Mouse (Mus musculus) heart, embryonic 14.5 days (tissue): ENCODE results near the gene Camta1. TPM values are rescaled to one million over a fixed set of nuclear protein-coding genes. Genes with fewer than 3 reads are reported as not detected.

Experiments
- ATAC-seq: fragments of 200-750 bp; cut with Nextera tagmentation; 2 replicates; pipeline ENCODE4 v1.8.0; 2017; ENCODE audit warnings: low read depth, moderate TSS enrichment; ENCODE audit not compliant: insufficient number of reproducible peaks, insufficient read depth, low FRiP score
- H3K27ac ChIP-seq, 2 experiments: fragments of 200-500 bp in 1 of 2; fragments of 300-500 bp in 1 of 2; sonication (generic) in 1 of 2; replicated peaks in 1 of 2; 2 replicates each; pipeline ENCODE4 v1.5.1; 2012 to 2014; ENCODE audit warnings: low read depth in 2 of 2, low read length in 2 of 2, control low read depth in 1 of 2, mild to moderate bottlenecking in 1 of 2, mixed read lengths in 1 of 2; ENCODE audit not compliant: control insufficient read depth in 1 of 2, insufficient read depth in 1 of 2
- H3K27me3 ChIP-seq: fragments of 300-500 bp; sonication (generic); 2 replicates; pipeline ENCODE4 v1.6.1; 2014; ENCODE audit warnings: mild to moderate bottlenecking, low read length, control low read depth; ENCODE audit not compliant: control insufficient read depth, insufficient read depth
- H3K36me3 ChIP-seq: fragments of 300-500 bp; sonication (generic); 2 replicates; pipeline ENCODE4 v1.6.1; 2014; ENCODE audit warnings: mild to moderate bottlenecking, control low read depth, low read length, mixed read lengths; ENCODE audit not compliant: control insufficient read depth, insufficient read depth
- H3K4me1 ChIP-seq, 2 experiments: fragments of 200-500 bp in 1 of 2; fragments of 300-500 bp in 1 of 2; sonication (generic) in 1 of 2; 2 replicates each; pipeline ENCODE4 v1.6.1; 2012 to 2014; ENCODE audit warnings: low read length in 2 of 2, control low read depth in 1 of 2, mixed read lengths in 1 of 2; ENCODE audit not compliant: control insufficient read depth in 2 of 2, insufficient read depth in 2 of 2
- H3K4me2 ChIP-seq: fragments of 300-500 bp; sonication (generic); 2 replicates; pipeline ENCODE4 v1.6.1; 2014; ENCODE audit warnings: mild to moderate bottlenecking, low read length
- H3K4me3 ChIP-seq, 2 experiments: fragments of 200-500 bp in 1 of 2; fragments of 300-500 bp in 1 of 2; sonication (generic) in 1 of 2; 2 replicates each; pipeline ENCODE4 v1.5.1; 2012 to 2014; ENCODE audit warnings: low read length in 2 of 2, mild to moderate bottlenecking in 2 of 2, control low read depth in 1 of 2, low read depth in 1 of 2, moderate library complexity in 1 of 2; ENCODE audit not compliant: control insufficient read depth in 1 of 2, insufficient read depth in 1 of 2
- H3K9ac ChIP-seq: fragments of 300-500 bp; sonication (generic); 2 replicates; pipeline ENCODE4 v1.6.1; 2014; ENCODE audit warnings: mild to moderate bottlenecking, low read length
- H3K9me3 ChIP-seq: fragments of 300-500 bp; sonication (generic); 2 replicates; pipeline ENCODE4 v1.6.1; 2016; ENCODE audit warnings: low read length, control low read depth; ENCODE audit not compliant: control insufficient read depth
- WGBS: fragments of 180-500 bp; shearing (Covaris S2); extraction: QIAGEN DNeasy Blood & Tissue Kit; methylation state at CpG from one replicate; pipeline ENCODE4 v1.1.7; 2014; 5-methylcytosine and 5-hydroxymethylcytosine counted together
- polyA plus RNA-seq: library from polyadenylated mRNA; unstranded; fragments of >200 nt; fragmentation: Nextera tagmentation; extraction: Ambion mirVana; gene quantifications from 2 replicates; pipeline ENCODE4 v1.2.1, GENCODE M21; 2014

Camta1 gene
- polyA plus RNA-seq, 1 experiment from 2014 or later = 150 TPM

- peaks cover 0 to 7% of the 10 kb centered on the region in 2 experiments; a peak in 1 of 4 replicates for H3K4me1 ChIP-seq
- H3K27ac ChIP-seq = no peak overlapping the region
- 55% methylated on average over 13 of the region's 14 CpGs for WGBS
- no peaks in the 10 kb centered on the region for H3K9me3 ChIP-seq
- H3K4me3 ChIP-seq = no peak overlapping the region
- no peaks in the 10 kb centered on the region; the same call in 1 of the 2 replicates for H3K27me3 ChIP-seq
- H3K9ac ChIP-seq = no peak overlapping the region
- ATAC-seq = no peak
- no peak overlapping the region for H3K4me2 ChIP-seq
- no peaks in the 10 kb centered on the region for H3K36me3 ChIP-seq
Observed at GRCm38 (mm10) chr4:150926924-150927705, 934.6 kb downstream of the Camta1 start.

GRCm38 (mm10) chr4:150925923-150926322, 935.8 kb downstream of the Camta1 start:
- Histone ChIP-seq H3K9ac (no peak overlapping the region), H3K36me3 (no peaks in the 10 kb centered on the region), H3K4me3 (no peak overlapping the region), H3K27me3 (no peaks in the 10 kb centered on the region; the same call in 1 of the 2 replicates), H3K27ac (no peak overlapping the region), H3K4me2 (no peak overlapping the region), H3K4me1 (peaks cover 0 to 7% of the 10 kb centered on the region in 2 experiments; a peak in 1 of 4 replicates), H3K9me3 (no peaks in the 10 kb centered on the region)
- ATAC-seq = no peak
- WGBS = 57% methylated on average over 5 of the region's 5 CpGs

GRCm38 (mm10) chr4:150924936-150925335, 936.7 kb downstream of the Camta1 start:
- H3K27ac ChIP-seq = no peak overlapping the region

GRCm38 (mm10) chr4:150924308-150924707, 937.4 kb downstream of the Camta1 start:
- Histone ChIP-seq H3K4me3 (no peak overlapping the region), H3K4me1 (peaks cover 0 to 7% of the 10 kb centered on the region in 2 experiments; a peak in 1 of 4 replicates), H3K27me3 (no peaks in the 10 kb centered on the region), H3K27ac (no peak overlapping the region), H3K9ac (no peak overlapping the region), H3K36me3 (no peaks in the 10 kb centered on the region), H3K9me3 (no peaks in the 10 kb centered on the region), H3K4me2 (peak overlapping the region; percentile 21; the same call in 1 of the 2 replicates)
- no peak for ATAC-seq
- 40% methylated on average over 13 of the region's 13 CpGs for WGBS

More at GRCm38 (mm10) chr4:150924936-150925335, 936.7 kb downstream of the Camta1 start:
- 73% methylated on average over 6 of the region's 6 CpGs for WGBS
- H3K4me3 ChIP-seq = no peak overlapping the region
- no peak overlapping the region for H3K4me2 ChIP-seq
- peaks cover 0 to 7% of the 10 kb centered on the region in 2 experiments; a peak in 1 of 4 replicates for H3K4me1 ChIP-seq
- no peaks in the 10 kb centered on the region for H3K27me3 ChIP-seq
- no peaks in the 10 kb centered on the region for H3K36me3 ChIP-seq
- no peak overlapping the region for H3K9ac ChIP-seq
- no peaks in the 10 kb centered on the region for H3K9me3 ChIP-seq
- no peak for ATAC-seq

- H3K27ac ChIP-seq = no peak overlapping the region
- no peak for ATAC-seq
- 84% methylated on average over 8 of the region's 8 CpGs for WGBS
- H3K27me3 ChIP-seq = no peaks in the 10 kb centered on the region
- H3K9ac ChIP-seq = no peak overlapping the region
- H3K4me3 ChIP-seq = no peak overlapping the region
- no peaks in the 10 kb centered on the region for H3K9me3 ChIP-seq
- no peak overlapping the region for H3K4me2 ChIP-seq
- H3K4me1 ChIP-seq = peaks cover 3 to 7% of the 10 kb centered on the region in 2 experiments; a peak in 1 of 4 replicates
- H3K36me3 ChIP-seq = no peaks in the 10 kb centered on the region
Observed at GRCm38 (mm10) chr4:150921206-150921605, 940.5 kb downstream of the Camta1 start.

GRCm38 (mm10) chr4:150917336-150918027, 944.2 kb downstream of the Camta1 start:
- no peak for ATAC-seq
- no peaks in the 10 kb centered on the region for H3K9me3 ChIP-seq
- 47% methylated on average over 8 of the region's 8 CpGs for WGBS

GRCm38 (mm10) chr4:150915181-150915906, 946.3 kb downstream of the Camta1 start:
- peak overlapping the region; percentile 89 for H3K4me2 ChIP-seq
- 46% methylated on average over 10 of the region's 10 CpGs for WGBS

More at GRCm38 (mm10) chr4:150917336-150918027, 944.2 kb downstream of the Camta1 start:
- H3K4me3 ChIP-seq = no peak overlapping the region
- no peaks in the 10 kb centered on the region for H3K27me3 ChIP-seq
- H3K4me1 ChIP-seq = peaks cover 11 to 15% of the 10 kb centered on the region in 2 experiments
- no peaks in the 10 kb centered on the region for H3K36me3 ChIP-seq
- no peak overlapping the region for H3K9ac ChIP-seq
- no peak overlapping the region for H3K27ac ChIP-seq
- H3K4me2 ChIP-seq = no peak overlapping the region

More at GRCm38 (mm10) chr4:150915181-150915906, 946.3 kb downstream of the Camta1 start:
- H3K36me3 ChIP-seq = no peaks in the 10 kb centered on the region
- H3K9me3 ChIP-seq = no peaks in the 10 kb centered on the region
- no peaks in the 10 kb centered on the region for H3K27me3 ChIP-seq
- ATAC-seq = no peak
- H3K4me1 ChIP-seq = peaks cover 11 to 17% of the 10 kb centered on the region in 2 experiments
- peak overlapping the region; percentile 84 to 88 for H3K27ac ChIP-seq
- peak overlapping the region; percentile 86 for H3K9ac ChIP-seq
- peak overlapping the region; percentile 64 to 83; a peak in 3 of 4 replicates for H3K4me3 ChIP-seq
